Mouse (Mus musculus): ENCODE data around the gene Anxa5. TPM values are rescaled to one million over a fixed set of nuclear protein-coding genes. Genes with fewer than 3 reads are reported as not detected.

Anxa5 gene
- total RNA-seq, 1 experiment from 2014 or later = 592 TPM

DNA sequence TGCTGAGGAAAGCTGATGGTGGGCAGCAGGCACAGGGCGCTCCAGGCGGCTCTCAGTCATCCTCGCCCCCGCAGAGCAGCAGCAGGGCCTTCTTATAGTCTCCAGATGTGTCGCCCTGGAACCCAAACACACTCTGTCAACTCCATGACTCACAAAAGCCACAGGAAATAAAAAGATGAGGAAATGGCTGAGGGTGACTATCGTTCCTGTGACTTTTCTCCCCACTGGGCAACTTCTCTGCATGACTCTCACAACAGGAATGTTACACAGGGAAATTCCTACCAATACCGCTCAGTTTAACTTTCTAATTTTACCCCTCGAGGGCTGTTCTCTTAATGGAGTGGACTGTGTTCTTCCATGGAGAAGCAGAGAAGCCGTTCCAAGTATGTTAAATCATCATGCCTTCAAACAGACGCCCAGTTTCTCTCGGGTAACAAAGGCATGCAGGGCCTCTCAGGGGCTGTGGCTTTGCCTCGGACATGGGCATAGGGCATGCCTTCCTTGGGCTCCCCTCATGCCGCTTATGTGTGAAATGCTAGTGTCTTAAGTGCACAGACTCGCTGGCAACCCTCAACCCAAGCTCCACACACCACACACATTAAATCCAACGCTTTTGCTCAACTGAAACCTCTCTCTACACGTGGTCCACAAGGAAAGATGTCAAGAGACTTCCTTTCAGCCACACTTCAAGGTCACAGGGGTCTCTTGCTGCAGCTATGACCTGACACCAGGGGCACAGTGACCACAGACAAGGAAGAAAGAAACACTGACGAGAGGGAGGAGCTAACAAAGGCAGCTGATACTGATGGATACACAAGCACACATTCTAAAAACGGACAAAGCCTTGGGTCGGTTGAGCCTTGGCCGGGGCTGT is 26.2 kb downstream of the Anxa5 start:
- no peak for DNase-seq

DNA sequence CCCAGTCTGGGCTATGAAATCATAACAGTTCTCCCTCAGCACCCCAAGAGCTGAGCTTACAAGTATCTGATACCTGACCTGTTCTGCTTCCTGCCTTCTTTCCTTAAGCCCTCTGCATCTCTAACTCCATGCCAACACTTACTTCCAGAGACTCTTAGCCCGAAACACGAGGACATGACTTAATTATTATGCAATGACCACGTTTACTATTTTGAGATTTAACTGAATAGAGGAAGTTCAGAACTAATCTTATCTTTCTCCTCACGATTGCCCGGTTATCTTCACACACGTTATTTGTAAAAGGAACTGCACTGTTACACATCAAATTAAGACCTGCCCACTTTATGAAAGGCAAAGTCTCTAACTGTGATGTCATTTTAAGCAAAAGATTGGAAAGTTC is 28.8 kb downstream of the Anxa5 start:
- DNase-seq = no peak

- no peak for DNase-seq
Observed at GRCm38 (mm10) chr3:36446506-36446905, 29.2 kb downstream of the Anxa5 start.

- DNase-seq = no peak
Observed at GRCm38 (mm10) chr3:36446041-36446440, 29.7 kb downstream of the Anxa5 start.

DNA sequence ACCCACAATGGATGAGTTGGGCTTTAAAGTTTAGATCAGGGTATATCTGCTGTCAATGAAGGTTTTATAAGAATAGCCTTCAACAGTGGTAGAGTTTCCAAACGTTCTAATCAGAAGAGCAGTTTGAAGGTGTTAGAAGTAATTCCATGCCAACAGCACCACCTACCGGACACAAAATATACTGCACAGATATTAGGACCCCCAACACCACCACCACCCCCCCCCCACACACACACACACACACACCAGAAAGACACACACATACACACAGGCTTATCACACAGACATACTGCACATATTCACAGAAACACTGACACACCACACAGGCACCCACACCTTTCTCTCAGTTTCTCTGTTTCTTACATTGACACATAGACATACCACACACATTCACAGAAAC is 33.3 kb downstream of the Anxa5 start:
- DNase-seq = peak; percentile 18

DNA sequence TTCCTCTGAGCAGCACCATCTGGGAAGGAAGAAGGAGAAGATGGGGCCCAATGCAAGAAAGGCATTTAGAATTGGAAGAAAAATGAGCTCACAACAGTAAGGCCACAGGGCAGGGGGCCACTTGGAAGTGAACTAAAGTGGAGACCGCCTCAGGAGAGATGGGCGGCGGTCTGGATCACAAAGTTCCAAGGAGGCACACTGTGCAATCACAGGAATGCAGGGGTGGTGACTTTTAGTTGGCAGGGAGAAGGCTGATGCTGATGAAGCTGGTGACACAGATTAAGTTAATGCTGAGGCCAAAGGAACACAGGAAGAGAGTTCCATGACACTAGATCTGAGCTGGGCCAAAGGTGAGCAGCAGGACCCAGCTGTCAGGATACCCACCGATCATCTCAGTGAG is 35.4 kb downstream of the Anxa5 start:
- DNase-seq = no peak

GRCm38 (mm10) chr3:36430360-36430759 is 45.3 kb downstream of the Anxa5 start:
- no peak for DNase-seq

- DNase-seq = no peak
Observed at GRCm38 (mm10) chr3:36427386-36427785, 48.3 kb downstream of the Anxa5 start.

GRCm38 (mm10) chr3:36409456-36409855 is 66.2 kb downstream of the Anxa5 start:
- DNase-seq = no peak

DNA sequence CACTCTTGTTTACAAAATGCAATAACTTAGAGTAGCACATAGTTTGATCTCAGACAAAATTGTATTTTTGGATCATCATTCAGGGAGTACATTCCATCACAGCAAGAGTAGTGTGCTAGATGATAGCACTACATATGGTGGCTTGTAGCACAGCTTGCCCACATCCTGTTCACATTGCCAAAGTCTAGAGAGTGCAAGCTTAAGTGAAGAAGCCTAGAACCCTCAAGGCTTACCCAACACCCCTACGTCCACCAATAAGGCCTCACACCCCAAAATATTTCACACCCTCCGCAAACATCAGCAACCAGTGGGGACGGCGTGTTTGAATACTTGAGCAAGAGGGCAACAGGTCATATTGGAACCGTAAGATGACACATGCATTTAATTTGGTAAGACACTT is 68.7 kb downstream of the Anxa5 start:
- no peak for DNase-seq

DNA sequence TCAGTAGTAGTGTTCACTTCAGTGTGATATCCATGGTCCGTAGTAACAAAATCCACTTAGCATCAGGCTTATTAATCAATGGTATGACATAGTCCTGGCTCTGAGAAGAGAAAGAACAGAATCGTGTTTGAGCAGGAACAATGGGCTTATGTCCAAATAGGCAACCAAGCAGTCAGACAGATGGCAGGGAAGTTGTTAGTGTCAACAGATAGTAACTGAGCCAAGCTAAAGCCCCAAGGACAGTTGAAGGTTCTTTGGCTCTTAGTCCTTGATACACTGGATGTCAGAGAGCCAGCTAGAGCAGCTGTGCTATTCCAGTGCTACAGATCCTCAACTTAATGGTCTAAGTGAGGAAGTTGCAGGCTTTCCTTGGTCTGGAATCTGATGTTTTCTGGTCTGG is 69.4 kb downstream of the Anxa5 start:
- DNase-seq = no peak

DNA sequence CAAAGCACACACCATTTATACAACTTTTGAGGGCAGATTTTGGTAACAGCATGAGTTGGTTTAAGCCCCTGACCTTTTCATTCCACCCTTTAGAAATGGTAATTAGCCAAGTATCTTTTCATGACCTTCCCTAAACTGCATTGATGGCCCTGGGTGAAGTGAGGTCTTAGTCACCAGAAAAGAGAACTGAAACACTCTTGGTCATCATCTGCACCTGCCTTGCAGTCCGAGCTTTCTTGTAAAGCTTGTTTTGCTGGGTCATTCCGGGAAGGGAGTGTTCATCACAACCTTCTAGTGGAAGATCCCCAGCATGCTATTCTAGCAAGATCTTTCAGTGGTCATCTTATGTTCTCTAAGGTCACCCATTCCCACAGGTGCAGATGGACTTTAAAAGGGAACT is 73.8 kb downstream of the Anxa5 start:
- DNase-seq = no peak

DNA sequence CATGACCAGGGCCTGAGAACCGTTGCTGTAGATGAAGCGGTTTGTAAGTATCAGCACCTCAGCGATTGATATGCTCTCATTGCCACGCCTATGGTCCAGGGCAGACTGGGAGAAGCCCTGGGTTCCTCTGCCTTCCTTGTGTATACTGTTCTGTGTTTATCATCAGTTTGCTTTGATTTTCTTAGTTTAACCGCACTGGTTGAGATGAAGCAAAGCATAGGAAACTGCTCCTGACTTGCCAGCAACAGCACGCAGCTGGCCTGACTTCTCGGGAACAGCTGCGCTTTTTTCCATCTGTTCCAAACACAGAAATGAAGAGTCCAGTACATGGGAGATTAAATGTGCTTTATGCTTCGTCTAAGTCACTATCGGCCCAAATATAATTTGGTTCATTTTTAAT is 75.0 kb downstream of the Anxa5 start:
- DNase-seq = no peak

Small RNA genes lying within 50 kb of the gene (microRNA-seq; reads per million reads assigned to microRNA genes)
- 0.34 to 0.71 reads per million in 2 experiments for gene Mir7009

Other genes with a start within 250 kb of the Anxa5 start
- 1.1 and 1.8 TPM in 2 replicates for gene 1810062G17Rik, start within 50 bp of the Anxa5 start, total RNA-seq (2021)
- gene Gm11549, start 45.9 kb upstream of the Anxa5 start, total RNA-seq (2021) = not detected in 2 replicates
- gene Exosc9, start 76.7 kb upstream of the Anxa5 start, total RNA-seq (2021) = 30.9 and 35.0 TPM in 2 replicates
- gene Ccna2, start 96.3 kb upstream of the Anxa5 start, total RNA-seq (2021) = 11.9 and 16.5 TPM in 2 replicates
- gene Bbs7, start 137.6 kb upstream of the Anxa5 start, total RNA-seq (2021) = 10.7 and 12.4 TPM in 2 replicates
- 2.0 and 4.7 TPM in 2 replicates for gene Trpc3, start 214.3 kb upstream of the Anxa5 start, total RNA-seq (2021)

Data from adrenal gland, postnatal 25 days (tissue).